Mouse (Mus musculus): ENCODE data around the gene Zranb1. TPM values are rescaled to one million over a fixed set of nuclear protein-coding genes. Genes with fewer than 3 reads are reported as not detected.

Zranb1 gene
- total RNA-seq, 2 experiments from 2014 or later: 38.6 to 39.2 TPM

DNA sequence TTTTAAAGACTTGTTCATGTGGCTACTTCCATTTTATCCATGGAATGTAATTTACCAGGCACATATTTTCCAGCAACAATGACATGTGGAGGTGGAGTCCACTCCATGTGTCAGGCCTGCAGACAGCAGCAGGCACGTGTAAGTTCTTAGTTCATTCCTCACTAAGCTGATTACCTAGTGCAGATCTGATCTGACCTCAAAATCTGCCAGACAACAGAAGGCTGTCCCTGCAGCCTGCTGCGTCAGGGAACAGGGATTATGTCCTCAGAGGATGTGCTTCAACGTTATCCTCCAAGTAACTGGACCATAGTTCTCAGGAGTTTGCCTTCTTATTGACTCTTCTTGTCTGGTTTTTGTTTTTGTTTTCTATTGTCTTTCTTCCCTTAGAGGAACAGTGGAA lies 9.0 kb upstream of the Zranb1 start:
- DNase-seq (ENCODE audit: low spot score in 2 of 2): no peak
- intact Hi-C loops (cut with DNase I): no loop called here

DNA sequence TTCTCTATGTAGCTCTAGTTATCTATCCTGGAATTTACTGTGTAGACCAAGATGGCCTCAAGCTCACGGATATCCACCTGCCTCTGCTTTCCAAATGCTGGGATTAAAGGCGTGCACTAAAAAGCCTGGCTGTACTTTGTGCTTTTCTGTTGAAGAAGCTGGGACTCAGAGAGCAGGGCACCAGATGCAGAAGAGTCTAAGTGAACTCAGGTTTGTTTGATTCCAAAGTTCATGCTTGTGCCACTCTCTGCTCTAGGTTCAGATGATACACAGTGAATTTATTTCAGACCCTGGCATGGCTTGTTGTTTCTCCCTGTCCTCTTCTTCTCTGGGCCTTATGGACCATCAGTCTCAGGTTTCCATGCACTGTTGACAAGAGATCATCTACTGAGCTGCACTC lies 5.7 kb upstream of the Zranb1 start:
- DNase-seq (ENCODE audit: low spot score in 2 of 2): no peak
- intact Hi-C loops (cut with DNase I): no loop called here

DNA sequence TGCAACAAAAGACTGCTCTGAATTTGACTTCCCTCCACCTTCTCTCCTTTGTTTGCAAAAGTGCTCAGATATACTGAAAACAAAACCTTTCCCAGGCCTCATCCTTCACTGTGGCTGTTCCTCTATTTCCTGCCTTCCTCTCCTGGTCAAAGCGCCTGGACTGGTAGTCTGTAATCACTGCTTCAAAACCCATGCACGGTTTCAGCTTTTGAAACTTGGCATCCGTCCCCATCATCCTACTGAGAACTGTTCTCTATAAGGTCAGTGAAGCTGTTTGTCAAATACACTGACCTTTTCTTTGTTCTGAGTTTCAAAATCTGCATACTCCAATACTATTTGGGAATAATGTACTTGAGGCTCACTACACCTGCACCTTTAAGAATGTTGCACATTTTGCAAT lies 3.7 kb upstream of the Zranb1 start:
- intact Hi-C loops (cut with DNase I): no loop called here
- no peak for DNase-seq (ENCODE audit: low spot score in 2 of 2)

DNA sequence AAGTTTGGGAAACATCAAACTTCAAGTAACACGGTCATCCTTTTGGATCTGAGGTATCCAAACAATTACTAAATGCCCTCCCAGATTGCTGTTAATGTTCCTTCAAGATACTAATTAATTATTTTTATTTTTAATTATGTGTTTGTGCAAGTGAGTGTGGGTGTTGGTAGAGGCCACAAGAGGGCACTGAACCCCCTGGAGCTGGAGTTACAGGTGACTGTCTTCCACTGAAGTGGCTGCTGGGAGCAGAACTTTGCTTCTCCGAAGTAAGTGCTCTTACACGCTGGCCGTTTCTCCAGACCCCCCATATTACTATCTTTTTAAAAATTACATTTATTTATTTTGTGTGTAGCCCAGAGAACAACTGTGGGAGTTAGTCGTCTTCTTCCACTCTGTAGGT lies 887 bp upstream of the Zranb1 start:
- intact Hi-C loops (cut with DNase I): loop anchor here (5.0 kb wide), 1 partner anchor 707 kb away; the partner anchor contains the start of gene Edrf1
- no peak for DNase-seq (ENCODE audit: low spot score in 2 of 2)

DNA sequence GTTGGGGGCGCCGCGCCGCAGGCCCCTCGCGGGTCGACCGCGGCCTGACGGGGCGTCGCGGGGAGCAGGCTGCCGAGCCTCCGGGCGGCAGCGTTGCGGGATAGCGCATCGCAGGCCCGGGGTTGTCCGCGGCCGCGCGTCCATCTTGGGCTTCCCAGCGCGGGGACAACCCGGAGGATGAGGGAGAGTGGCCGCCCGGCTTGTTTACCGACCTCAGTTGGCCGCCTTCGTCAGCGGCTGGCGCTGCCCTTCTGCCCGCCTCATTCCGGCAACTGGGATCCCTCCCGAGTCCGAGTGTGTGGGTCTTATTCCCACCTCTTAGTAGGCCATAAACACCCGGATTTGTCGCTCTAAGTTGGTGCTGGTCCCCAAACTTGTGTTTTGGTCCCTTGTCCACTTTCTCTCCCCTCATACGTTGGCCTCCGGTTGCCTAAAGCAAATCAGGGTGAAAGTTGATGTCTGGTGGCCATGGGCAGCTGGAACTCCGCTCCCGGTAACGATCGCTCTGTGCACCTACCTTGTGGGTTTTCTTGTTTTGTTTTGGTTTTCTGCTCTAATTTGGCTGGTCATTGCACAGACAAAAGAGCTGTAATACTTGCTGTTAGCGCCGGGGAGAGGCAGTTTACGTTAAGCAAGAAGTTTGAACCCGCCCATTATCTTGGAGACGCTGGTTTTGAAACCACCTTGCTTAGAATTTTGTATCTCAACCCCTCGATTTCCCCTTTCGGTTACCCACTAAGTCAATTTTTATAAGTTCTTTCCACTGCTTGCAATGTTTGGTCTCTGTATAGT lies 814 bp downstream of the Zranb1 start:
- intact Hi-C loops (cut with DNase I): loop anchor here (5.0 kb wide), 1 partner anchor 706 kb away; the partner anchor contains the start of gene Edrf1
- DNase-seq (ENCODE audit: low spot score in 2 of 2): peak; percentile 30 to 34

DNA sequence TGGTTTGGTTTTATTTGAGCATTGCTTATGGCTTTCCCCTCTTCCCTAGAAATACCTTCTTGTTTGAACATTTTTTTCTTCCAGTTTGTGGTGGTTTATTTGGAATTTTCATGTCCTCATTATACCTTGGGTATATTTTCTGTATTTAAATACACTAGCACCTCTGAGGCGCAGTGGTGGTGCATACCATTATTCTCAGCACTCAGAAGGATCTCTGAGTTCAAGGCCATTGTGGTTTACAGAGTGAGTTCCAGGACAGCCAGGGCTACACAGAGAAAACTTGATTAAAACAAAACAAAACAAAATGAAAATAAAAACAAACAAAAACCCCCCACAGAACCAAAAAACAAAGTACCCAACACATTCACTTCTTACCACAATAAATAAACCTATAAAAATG lies 2.4 kb downstream of the Zranb1 start:
- no peak for DNase-seq (ENCODE audit: low spot score in 2 of 2)
- intact Hi-C loops (cut with DNase I): loop anchor here (5.0 kb wide), 1 partner anchor 704 kb away; the partner anchor contains the start of gene Edrf1

DNA sequence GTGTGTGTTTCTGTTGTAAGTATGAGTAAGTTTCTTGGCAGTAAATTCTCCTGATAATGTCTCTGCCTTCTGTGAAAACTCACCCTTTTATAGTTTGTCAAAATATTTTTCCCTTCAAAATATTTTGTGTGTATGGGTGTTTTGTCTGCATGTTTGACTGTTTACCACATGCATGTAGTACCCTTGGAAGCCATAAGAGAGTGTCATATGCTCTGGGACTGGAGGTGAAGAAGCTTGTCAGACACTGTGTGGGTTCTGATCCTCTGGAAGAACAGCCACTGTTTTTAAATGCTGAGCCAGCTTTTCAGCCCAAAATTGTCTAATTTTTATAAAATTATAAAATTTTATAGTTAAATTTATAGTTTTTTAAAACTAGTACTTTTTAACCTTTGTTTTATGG lies 3.8 kb downstream of the Zranb1 start:
- DNase-seq (ENCODE audit: low spot score in 2 of 2): no peak
- intact Hi-C loops (cut with DNase I): loop anchor here (5.0 kb wide), 1 partner anchor 703 kb away; the partner anchor contains the start of gene Edrf1

DNA sequence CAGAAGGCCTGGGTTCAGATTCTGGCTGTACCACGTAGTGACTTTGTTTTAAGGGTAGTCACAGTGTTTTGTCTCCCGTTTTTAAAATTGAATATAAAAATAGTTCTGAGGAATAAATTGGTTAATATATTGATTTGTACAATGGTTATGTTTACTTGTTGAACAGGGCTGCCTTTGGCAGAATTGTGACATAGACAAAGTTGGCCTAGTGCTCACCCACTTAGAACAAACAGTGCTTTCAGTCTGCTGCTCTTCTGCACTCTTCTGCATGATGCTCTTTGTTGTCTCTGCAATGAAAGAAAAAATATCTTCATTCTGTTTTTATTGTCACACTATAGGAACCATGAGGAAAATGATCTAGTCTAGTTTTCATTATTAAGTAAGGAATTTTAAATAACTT lies 8.2 kb downstream of the Zranb1 start:
- intact Hi-C loops (cut with DNase I): no loop called here
- no peak for DNase-seq (ENCODE audit: low spot score in 2 of 2)

DNA sequence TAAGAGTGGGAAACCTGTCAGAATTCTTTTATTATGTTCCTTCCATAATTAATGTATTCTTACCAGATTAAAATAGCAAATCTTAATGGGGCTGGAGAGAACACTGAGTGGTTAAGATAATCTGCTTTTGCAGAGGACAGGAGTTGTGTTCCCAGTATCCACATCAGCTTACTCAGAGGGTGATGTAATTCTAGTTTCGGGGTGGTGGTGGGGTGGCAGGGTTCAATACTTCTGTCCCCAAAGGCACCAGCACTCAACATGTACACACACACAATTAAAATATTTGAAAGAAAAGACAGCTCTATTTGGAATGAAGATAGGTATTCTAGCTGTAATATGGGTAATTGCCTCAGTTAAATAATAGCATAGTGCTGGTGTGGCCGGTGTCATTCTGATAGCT lies 9.6 kb downstream of the Zranb1 start:
- intact Hi-C loops (cut with DNase I): no loop called here

DNA sequence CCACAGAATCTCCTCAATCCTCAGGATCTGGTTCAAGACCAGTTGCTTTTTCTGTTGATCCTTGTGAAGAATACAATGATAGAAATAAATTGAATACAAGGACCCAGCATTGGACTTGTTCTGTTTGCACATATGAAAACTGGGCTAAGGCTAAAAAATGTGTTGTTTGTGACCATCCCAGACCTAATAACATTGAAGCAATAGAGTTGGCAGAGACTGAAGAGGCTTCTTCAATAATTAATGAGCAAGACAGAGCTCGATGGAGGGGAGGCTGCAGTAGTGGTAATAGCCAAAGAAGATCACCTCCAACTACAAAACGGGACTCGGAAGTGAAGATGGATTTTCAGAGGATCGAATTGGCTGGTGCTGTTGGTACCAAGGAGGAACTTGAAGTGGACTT lies 19.0 kb downstream of the Zranb1 start:
- intact Hi-C loops (cut with DNase I): no loop called here
- DNase-seq (ENCODE audit: low spot score in 2 of 2): no peak

More for the DNA sequence above, 9.6 kb downstream of the Zranb1 start:
- DNase-seq (ENCODE audit: low spot score in 2 of 2): no peak

DNA sequence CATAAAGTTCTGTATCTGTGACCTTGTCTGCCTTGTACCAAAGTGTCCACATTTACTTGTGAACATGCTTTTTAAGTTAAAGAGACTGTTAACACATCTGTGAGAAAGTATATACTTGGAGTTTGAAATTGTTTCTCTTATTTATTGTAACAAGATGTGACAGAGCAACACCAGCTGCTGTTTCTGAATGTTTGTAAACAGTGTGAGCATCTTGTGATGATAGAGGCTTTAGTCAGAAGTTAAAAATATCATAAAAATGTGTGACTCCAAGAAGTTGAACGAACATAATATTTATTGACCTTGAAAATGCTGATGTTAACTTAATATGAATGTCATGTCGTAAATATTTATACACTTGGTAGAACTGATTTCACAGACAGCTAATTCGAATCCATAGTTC lies 19.7 kb downstream of the Zranb1 start:
- no peak for DNase-seq (ENCODE audit: low spot score in 2 of 2)

DNA sequence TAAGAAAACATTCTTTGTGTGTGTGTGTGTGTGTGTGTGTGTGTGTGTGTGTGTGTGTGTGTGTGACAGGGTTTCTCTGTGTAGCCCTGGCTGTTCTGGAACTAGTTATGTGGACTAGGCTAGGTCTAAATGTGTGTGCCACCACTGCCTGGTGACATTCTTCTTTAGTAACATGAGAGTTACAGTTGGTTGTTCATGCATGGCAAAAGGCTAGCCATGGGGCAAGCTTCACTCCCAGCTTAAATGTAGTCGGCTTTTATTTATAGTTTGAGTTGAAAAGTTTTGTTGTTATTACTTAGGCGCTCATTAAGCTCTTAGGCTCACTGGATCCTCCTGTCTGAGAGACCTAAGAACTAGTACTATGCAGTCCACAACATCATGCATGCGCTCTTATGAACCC lies 33.5 kb downstream of the Zranb1 start:
- intact Hi-C loops (cut with DNase I): no loop called here
- no peak for DNase-seq (ENCODE audit: low spot score in 2 of 2)

More for the DNA sequence above, 19.7 kb downstream of the Zranb1 start:
- intact Hi-C loops (cut with DNase I): no loop called here

DNA sequence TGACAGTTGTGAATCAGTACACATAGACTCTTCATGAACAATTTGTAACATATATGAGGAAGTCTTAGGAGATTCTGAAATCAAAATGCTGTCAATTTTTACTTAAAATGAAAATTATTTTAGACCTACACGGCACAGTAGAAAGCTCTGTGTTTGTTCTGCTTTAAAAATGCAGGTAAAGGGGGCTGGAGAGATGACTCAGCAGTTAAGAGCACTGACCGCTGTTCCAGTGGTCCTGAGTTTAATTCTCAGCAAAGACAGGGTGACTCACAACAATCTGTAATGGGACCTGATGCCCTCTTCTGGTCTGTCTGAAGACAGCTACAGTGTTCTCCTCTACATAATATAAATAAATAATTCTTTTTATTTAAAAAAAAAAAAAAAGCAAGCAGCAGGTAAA lies 34.8 kb downstream of the Zranb1 start:
- intact Hi-C loops (cut with DNase I): no loop called here
- DNase-seq (ENCODE audit: low spot score in 2 of 2): no peak

DNA sequence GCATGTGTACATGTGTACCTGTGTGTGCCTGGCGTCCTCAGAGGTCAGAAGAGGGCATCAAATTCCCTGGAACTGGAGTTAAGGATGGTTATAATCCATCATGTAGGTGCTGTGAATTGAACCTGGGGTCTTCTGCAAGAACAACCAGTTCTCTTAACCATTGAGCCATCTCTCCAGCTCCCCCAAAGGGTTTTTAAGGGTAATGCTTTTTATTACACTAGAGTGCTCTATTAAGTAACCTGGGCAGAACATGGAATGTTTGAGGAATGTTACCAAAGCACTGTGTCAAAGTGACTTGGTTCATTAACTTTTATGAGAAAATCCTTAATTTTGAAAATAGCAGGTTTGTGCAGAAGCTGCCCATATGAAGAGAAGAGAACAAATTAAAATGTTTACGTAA lies 41.1 kb downstream of the Zranb1 start:
- intact Hi-C loops (cut with DNase I): no loop called here
- no peak for DNase-seq (ENCODE audit: low spot score in 2 of 2)

DNA sequence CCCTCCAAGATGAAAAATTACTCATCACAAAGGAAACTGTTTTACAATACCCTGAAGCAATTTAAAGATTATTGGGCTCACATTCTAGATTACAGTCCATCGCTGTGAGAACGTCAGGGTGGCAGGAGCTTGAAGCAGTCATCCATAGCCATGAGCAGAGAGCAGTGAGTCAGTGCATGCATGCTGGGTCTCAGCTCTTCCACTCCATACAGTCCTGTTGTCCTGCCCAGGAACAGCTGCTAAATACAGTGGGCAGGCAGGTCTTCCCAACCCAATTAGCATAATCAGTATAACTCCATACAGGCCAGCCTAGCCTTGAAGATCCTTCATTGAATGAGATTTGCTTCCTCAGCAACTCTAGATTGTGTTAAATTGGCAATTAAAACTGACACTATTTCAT lies 45.1 kb downstream of the Zranb1 start:
- intact Hi-C loops (cut with DNase I): no loop called here
- DNase-seq (ENCODE audit: low spot score in 2 of 2): no peak

DNA sequence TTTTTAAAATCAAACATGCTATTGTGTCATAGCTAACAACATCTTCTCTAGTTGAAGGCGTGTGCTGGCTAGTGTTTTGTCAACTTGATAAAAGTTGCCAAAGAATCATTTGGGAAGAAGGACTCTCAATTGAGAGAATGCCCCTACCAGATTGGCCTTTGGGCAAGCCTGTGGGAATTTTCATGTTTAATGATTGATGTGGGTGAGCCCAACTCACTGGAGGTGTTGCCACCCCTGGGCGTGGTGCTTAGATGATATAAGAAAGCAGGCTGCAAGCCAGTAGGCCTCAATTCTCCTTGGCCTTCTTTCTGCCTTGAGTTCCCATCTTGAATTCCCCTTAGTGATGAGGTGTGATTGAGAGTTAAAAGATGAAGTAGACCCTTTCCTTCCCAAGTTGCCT lies 47.0 kb downstream of the Zranb1 start:
- intact Hi-C loops (cut with DNase I): no loop called here
- DNase-seq (ENCODE audit: low spot score in 2 of 2): no peak

DNA sequence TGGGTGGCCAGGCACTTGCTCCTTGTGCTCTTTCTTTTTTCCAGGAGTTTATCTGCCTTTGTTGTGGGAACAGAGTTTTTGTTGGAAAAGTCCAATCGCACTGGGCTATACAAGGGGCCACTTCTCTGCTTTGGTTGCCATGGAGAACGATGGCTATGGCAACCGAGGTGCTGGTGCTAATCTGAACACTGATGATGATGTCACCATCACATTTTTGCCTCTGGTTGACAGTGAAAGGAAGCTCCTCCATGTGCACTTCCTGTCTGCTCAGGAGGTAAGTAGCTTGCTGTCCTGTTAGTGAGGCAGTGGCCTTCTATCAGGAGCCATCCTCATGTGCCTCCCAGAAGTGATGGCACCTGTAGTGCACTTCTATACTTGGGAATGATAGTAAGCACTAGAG lies 51.7 kb downstream of the Zranb1 start:
- no peak for DNase-seq (ENCODE audit: low spot score in 2 of 2)
- intact Hi-C loops (cut with DNase I): no loop called here

DNA sequence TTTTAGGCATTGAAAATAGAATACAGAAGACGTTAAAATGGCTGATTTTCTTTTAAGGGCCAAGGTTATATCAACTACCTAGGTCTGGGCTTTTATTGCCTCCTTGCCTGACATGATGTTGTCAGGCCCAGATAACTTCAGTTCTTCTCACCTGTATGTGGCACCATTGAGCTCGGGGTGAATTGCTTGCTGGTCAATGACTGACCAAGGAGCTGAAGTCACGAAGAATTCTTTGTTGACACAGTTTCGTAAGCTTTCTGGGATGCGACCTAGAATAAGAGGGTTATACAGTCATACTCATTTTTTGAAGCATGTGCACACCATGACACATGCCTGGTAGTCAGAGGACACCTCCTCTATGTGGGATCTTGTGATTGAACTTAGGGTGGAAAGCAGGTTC lies 58.9 kb downstream of the Zranb1 start:
- no peak for DNase-seq (ENCODE audit: low spot score in 2 of 2)
- intact Hi-C loops (cut with DNase I): no loop called here

DNA sequence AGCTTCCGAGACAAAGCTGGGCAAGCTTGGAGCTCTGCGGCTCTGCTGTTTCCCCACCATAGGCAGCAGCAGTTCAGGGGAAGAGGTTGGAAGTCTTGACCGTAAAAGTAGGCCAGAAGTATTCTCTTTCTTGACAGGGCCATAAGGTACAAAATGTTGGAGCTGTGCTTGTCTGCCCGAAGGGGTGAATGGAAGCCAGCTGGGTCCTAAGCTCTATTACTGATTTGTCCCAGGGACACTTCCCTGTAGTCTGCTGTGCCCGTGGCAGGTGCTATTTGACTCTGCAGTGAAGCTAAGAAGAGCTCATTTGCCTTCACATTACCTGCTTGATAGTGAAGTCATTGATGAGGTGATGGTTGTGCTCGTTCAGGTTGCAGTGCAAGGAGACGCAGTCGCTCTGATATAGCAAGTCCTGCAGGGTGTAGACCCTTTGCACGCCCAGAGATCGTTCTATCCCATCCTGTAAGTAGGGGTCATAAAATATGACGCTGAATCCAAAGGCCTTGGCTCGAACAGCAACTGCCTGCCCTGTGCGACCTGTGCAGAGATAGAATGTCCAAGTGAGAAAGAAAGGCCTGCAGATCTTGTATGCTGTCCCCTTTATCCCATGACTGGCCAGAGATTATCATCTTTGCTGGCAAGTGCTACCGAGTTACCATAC lies 60.4 kb downstream of the Zranb1 start:
- intact Hi-C loops (cut with DNase I): no loop called here

DNA sequence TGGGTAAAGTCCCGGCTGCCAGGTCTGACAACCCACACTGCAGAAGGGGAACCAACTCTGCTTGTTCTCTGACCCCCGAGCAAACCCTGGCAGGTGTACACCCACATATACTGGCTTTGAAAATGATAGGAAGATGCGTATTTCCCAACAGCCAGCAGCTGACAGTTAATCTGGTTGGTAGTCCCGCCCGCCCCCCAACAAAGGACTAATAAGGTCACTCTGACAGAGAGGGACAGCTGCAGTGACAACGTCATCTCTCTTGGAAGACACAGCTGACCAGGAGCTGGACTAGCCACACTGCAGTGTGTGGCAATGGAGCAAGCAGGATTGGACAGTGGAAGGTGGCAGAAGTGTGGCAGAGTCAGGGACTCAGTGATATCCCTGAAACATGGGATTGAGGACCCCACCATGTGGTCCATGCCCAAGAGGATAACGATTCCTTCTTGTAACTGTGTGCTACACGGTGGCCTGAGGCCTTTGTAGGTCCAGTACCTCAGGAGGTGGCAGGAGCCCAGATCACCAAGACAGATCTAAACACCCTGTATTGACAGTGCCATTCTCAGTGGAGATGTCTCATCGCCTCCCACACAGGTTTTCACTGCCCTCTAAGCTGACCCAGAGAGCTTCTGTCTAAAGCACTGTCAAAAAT lies 62.1 kb downstream of the Zranb1 start:
- intact Hi-C loops (cut with DNase I): no loop called here
- no peak for DNase-seq (ENCODE audit: low spot score in 2 of 2)

More for the DNA sequence above, 60.4 kb downstream of the Zranb1 start:
- no peak for DNase-seq (ENCODE audit: low spot score in 2 of 2)

DNA sequence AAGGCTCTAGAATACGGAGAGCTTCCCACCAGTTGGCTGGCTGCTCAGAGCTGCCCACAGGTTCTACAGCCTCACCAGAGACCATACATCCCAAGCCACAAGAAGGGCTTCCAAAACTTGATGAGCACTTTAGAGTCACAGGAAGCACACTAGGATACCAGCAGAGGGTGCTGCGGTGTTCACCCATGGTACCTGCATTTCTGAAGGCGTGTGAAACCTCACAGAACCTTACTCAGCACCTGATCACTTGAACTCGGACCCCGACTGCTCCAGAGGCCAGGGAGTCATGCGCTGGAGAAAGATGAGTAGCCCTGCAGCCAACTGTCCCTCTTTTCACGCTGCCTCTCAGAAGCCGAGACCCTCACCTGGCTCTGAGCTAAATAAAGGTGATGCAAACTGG lies 63.2 kb downstream of the Zranb1 start:
- peak in 1 of 2 experiments; percentile 29 for DNase-seq (ENCODE audit: low spot score in 2 of 2)
- intact Hi-C loops (cut with DNase I): no loop called here

All from left cerebral cortex, postnatal 25 days (tissue).